Mouse (Mus musculus): Measurements from ENCODE around the gene Nav2.

Nav2 gene

GRCm38 (mm10) chr7:49503419-49503818 is 594.9 kb downstream of the Nav2 start:
- peak; percentile 75 for DNase-seq

GRCm38 (mm10) chr7:49503881-49504280 is 595.4 kb downstream of the Nav2 start:
- no peak for DNase-seq

DNA sequence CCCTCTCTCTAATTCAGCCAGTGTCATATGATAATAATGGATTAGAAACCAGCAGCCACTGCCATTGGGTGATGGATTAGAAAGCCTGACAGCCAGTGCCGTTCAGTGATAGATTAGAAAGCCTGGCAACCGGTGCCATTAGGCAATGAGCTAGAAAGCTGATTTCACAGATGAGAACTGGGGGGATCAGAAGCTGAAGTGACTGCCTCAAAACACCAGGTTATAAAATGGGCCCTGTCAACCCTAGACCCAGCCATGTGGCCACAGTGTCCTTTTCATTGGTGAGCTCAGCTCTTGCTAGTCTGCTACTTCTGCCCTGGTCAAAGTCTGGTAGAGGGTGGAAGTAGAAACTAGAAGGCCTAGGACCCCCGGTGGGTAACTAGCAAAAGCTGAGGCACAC is 595.8 kb downstream of the Nav2 start:
- no peak for DNase-seq

GRCm38 (mm10) chr7:49505024-49505423 is 596.5 kb downstream of the Nav2 start:
- DNase-seq, result peak; percentile 70

- no peak for DNase-seq
These were observed 597.7 kb downstream of the Nav2 start for GRCm38 (mm10) chr7:49506085-49506820.

DNA sequence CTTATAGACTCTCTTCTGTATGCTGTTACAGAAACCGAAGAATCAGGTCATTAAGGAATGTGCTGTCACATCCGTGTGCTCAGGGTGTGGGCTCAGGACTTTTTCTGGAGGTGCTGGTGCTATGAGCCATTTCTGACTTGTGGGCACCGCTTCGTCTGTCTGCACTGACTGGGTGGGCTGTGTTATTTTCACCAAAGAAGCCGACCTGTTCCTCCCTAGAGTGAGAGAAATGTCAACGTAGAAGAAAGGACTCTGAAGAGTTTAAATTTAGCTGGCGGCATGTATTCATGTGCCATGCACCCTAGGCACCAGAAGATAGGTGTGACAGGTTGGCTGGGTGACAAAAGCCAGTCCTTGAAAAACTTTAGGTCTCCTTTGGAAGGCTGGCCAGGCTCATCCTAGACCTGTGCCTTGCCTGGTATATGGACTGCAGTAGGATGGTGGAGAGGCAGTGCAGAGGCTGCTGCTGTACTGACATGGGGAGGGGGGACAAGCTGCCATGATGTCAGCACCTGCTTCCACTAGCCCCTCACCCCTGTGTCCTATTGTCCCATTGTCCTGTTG is 599.5 kb downstream of the Nav2 start:
- DNase-seq, result no peak

- DNase-seq, result no peak
These were observed 603.4 kb downstream of the Nav2 start for GRCm38 (mm10) chr7:49511820-49512453.

DNA sequence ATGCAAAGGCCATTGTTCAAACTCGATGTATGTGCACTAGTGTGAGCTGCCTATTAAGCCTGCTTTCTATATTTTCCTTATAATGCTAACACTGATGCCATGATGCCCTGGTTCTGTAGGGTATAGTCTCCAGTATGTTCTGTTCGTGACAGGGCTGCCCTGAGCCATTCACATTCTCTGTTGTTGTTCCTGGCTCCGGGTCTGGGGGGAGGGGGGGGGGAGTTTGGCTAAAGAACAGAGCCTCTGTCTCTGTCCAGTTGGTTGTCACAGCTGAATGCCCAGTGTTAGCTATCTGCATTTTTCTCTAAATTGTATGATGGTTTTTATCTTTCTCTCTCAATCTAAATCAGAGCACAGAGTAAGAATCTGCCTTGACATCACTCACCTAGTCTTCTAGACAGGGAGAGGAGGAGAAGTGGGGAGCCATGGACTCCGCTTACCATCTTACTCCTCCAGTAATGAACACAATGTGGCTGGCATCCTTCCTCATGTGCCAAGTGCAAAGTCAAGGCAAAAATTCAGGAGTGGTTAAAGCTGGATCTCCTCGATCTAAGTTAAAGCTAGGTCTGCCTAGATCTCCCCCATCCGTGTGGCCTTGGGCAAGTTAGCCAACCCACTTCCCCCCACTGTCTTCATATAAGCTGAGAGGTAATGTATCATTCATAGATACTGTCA is 605.4 kb downstream of the Nav2 start:
- peak; percentile 61 for DNase-seq

DNA sequence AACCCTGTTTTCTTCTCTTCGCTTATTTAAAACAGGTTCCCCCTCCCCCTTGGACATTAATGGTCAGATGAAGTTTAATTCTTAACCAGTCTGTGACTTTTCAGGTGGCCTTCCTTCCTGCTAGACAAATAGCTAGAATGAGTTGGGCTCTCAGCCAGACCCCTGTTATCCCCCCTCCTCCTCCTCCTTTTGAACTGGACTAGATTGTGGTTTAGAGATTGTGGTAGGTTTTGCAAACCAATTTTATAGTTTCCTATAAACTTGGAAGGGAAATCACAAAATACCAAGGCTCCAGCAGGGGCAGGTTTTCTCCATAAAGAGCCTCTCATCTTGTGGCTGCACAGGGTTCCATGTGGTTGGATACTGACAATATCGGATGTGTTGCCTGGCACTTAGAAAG is 606.5 kb downstream of the Nav2 start:
- peak; percentile 91 for DNase-seq

DNA sequence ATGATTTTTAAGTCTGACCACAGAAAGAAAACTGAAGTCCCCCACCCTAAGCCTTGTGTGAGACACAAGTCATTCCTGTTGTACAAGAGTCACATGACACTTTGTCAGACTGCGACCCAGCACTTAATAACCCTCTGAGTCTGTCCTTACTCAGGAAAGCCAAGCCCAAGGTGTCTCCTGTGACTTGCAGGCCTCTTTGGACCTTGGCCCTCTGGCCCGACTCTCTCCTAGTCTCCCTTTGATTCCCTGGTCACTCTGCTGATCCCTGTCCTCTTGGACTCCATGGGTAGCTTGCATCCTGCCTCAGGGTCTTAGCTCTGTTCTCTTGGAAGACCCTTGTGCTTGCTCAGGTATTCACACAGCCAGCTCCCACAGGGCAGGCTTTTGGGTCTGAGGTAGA is 612.0 kb downstream of the Nav2 start:
- DNase-seq, result peak; percentile 89

DNA sequence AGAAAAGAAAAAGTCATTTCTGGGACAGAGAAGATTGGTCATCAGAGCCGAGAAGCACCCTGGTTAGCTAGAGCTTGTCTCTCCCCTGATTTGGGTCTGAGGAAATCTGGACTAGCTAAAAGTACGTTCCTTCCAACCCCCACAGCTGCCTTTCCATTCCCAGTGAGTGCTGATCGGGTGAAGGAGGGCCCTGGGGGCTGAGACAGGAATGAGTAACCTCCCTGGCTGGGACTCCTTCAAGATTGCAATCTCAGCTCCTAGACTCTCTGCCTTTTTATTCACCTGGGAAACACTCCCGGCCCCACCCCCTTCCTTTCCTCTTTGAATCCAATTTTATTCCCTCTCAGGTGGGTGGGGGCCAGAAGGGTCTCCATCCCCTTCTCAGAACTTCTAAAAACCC is 612.8 kb downstream of the Nav2 start:
- no peak for DNase-seq

DNA sequence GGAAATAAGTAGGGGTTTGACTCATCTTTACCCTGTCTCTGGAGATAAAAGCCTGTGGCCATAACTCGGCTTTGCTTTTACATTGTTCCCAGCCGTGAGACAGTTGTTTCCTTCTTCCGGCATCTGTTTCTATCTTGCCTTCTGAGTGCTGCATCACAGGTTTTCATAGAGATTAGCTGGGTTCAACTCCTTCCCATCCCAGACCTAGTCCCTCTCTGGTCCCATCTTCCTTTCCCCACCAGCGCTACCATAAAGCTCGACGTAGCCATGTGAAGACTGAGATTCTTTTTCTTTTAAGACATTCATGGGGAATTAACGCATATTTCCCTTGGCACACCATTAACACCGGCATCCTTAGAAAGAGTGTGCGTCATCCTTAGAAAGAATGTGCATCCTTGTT is 613.5 kb downstream of the Nav2 start:
- DNase-seq, result no peak

DNA sequence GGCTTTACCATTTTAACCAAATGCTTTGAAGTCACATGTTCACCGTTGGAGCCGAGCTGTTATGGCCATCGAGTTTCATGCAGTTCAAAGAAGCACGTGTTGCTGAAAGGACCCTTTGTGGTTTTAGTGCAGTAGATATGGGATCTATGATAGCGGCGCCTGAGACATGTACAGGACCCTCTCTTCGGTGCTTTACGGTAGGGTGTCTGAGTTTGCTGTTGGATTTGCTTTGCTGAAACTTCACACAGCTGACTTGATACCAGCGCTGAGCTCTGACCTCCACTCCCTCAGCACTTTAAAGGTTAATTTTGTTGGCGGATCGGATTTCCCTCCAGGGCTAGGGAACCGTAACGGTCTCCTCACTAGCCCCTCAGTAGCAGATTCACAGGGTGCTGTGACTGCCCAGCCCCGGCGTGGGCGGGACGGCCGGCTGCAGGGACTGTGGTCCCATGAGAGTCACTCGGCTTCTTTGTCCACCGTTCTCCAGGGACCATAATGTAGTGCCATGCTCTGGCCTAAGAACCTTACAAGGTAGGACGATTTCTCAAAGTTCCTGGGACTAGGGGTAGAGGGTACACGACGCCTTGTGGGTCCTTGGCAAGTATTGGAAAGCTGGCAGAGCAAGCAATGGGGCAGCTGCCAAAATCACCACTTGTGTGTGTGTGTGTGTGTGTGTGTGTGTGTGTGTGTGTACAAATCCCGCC is 614.0 kb downstream of the Nav2 start:
- DNase-seq, result peak; percentile 83

DNA sequence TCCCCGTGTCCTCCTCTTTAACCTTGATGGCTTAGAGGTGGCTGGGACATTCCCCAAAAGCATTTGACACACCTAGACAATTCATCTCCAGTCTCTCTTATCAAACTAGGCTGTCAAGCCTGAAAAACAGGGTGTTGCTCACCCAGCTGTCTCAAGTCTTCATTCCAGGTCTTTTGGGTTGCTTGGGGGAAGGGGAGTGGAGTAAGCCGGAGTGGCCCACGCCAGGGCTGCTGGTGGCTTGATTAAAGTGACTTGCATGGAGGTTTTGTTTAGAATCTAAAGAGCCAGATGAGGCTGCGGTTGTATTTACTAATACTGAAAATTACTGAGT is 614.6 kb downstream of the Nav2 start:
- DNase-seq, result no peak

DNA sequence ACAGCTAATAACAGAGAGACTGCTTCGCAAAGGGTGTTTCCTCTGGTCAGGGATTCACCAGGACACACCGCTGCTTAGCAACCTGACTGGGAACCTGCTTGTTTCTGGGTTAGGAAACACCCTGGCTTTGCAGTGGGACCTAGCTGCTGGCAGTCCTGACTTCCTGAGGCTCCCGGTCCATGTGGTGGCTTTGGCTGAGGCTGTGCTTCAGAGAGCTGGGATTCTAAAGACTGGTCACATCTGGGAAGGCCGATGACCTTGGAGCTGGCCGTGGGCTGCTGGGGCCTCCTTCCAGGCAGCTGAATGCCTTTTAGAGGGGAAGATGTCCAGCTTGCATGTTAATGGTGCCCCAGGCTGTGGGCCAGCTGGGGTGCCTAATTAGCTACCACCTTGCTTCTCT is 615.2 kb downstream of the Nav2 start:
- DNase-seq, result peak; percentile 52

- no peak for DNase-seq
These were observed 617.0 kb downstream of the Nav2 start for GRCm38 (mm10) chr7:49525348-49526100.

GRCm38 (mm10) chr7:49526101-49526499 is 617.6 kb downstream of the Nav2 start:
- DNase-seq, result peak; percentile 69

DNA sequence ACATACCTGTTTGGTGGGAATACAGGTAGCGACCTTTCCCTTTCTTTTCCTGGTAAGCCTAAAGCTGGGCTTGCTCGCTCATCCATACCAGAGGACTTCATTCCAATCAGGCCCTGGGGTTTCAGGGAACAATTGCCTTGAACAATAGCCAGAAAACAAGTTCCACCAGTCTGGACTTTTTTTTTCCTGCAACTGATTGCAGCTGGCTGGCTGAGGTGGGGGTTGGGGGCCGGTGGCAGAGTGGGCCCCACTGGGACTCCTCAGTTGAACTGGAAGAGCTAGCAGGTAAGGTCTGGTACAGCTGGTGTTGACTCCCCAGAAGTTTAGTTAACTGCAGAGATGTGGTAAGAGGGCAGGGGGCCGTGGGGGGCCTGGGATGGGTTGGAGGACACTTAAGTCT is 619.0 kb downstream of the Nav2 start:
- peak; percentile 50 for DNase-seq

DNA sequence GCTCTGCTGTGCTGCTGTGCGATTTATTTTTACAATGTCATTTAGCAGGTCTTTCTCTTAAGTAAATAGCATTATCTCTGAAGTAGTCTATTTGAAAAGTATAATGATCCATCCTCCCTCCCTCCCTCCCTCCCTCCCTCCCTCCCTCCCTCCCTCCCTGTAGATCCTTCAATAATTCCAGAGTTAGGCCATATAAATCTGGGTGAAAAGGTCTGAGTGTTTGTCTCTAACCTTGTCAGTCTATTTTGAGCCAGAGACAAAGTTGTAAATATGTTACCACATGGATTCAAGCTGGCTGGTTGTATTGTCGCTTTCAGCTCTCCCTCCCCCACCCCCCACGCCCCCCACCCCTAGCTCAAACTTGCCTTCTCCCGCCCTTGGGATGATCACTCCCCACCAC is 619.4 kb downstream of the Nav2 start:
- no peak for DNase-seq

DNA sequence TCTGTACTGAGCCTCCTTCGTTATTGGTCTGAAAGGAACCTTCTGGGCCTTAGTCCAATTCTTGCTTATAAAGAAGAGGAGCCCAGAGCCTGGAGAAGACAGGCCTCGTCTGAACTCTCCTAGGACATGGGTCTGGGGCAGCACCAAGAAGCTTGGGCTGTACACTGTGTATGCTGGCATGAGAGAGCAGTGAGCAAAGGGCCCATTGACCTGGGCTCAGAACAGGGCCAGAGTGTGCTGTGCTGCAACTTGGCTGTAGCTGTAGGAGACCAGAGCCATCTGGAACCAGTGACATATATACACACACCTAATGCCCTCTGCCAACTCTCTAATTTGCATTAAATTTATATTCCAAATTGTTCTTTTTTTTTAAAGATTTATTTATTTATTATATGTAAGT is 621.0 kb downstream of the Nav2 start:
- peak; percentile 23 for DNase-seq

DNA sequence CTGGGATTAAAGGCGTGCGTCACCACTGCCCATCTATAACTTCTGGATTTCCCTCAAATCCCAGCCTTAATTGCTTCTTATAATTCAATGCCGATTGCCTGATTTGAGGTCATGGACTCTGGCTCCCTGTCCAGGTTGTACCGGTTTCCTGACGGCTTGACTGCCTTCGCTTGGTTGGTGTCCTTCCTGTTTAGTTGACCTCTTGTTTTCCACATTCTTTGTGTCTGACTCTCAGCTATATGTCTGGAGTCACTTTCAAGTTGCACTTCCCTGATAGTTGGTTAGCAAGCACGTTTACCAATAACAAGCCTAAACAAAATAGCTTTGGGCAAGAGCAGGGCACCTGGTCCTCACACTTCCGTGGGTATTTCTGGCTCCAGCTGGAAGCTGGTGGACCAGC is 625.1 kb downstream of the Nav2 start:
- DNase-seq, result peak; percentile 77

GRCm38 (mm10) chr7:49534208-49534607 is 625.7 kb downstream of the Nav2 start:
- DNase-seq, result peak; percentile 13

GRCm38 (mm10) chr7:49538360-49538759 is 629.8 kb downstream of the Nav2 start:
- peak; percentile 55 for DNase-seq

All from kidney, adult 9 months (tissue).